Mouse (Mus musculus) neural tube, embryonic 11.5 days (tissue): ENCODE data around the gene Aff2. TPM values are rescaled to one million over a fixed set of nuclear protein-coding genes. Genes with fewer than 3 reads are reported as not detected.

Source experiments
- ATAC-seq: fragments of 200-750 bp; cut with Nextera tagmentation; 2 replicates; pipeline ENCODE4 v1.8.0; 2017; ENCODE audit warnings: moderate number of reproducible peaks, mild to moderate bottlenecking, moderate TSS enrichment, moderate library complexity; ENCODE audit not compliant: insufficient read depth, low FRiP score, low TSS enrichment
- DNase-seq: peaks from one replicate; pipeline ENCODE4 v3.0.0-alpha.2; 2015; ENCODE audit warnings: low spot score
- H3K27ac ChIP-seq: fragments of 300-500 bp; sonication (generic); 2 replicates; pipeline ENCODE4 v1.5.1; 2014; ENCODE audit warnings: low read depth, mild to moderate bottlenecking, low read length
- H3K27me3 ChIP-seq: fragments of 300-500 bp; sonication (generic); 2 replicates; pipeline ENCODE4 v1.6.1; 2014; ENCODE audit warnings: mild to moderate bottlenecking, low read length, mixed read lengths; ENCODE audit not compliant: control insufficient read depth, insufficient read depth
- H3K36me3 ChIP-seq: fragments of 300-500 bp; sonication (generic); 2 replicates; pipeline ENCODE4 v1.6.1; 2014; ENCODE audit warnings: mild to moderate bottlenecking, low read length, moderate library complexity, mixed read lengths; ENCODE audit not compliant: control insufficient read depth, insufficient read depth
- H3K4me1 ChIP-seq: fragments of 300-500 bp; sonication (generic); 2 replicates; pipeline ENCODE4 v1.6.1; 2014; ENCODE audit warnings: low read length, mixed read lengths; ENCODE audit not compliant: control insufficient read depth, insufficient read depth
- H3K4me2 ChIP-seq: fragments of 300-500 bp; sonication (generic); 2 replicates; pipeline ENCODE4 v1.6.1; 2014; ENCODE audit warnings: low read depth, mild to moderate bottlenecking, moderate library complexity
- H3K4me3 ChIP-seq: fragments of 300-500 bp; sonication (generic); 2 replicates; pipeline ENCODE4 v1.5.1; 2014; ENCODE audit warnings: low read depth, low read length
- H3K9ac ChIP-seq: fragments of 300-500 bp; sonication (generic); 2 replicates; pipeline ENCODE4 v1.6.1; 2014; ENCODE audit warnings: mild to moderate bottlenecking, low read length
- H3K9me3 ChIP-seq: fragments of 300-500 bp; sonication (generic); 2 replicates; pipeline ENCODE4 v1.6.1; 2016; ENCODE audit warnings: low read length; ENCODE audit not compliant: control insufficient read depth
- WGBS: fragments of 180-500 bp; shearing (Covaris S2); extraction: QIAGEN DNeasy Blood & Tissue Kit; methylation state at CpG from one replicate; pipeline ENCODE4 v1.1.7; 2014; 5-methylcytosine and 5-hydroxymethylcytosine counted together
- polyA plus RNA-seq: library from polyadenylated mRNA; unstranded; fragments of >200 nt; fragmentation: Nextera tagmentation; extraction: Ambion mirVana; gene quantifications from 2 replicates; pipeline ENCODE4 v1.2.1, GENCODE M21; 2014

The Aff2 gene
- polyA plus RNA-seq, 1 experiment from 2014 or later = 12.7 TPM

GRCm38 (mm10) chrX:69415043-69415442 lies 54.9 kb downstream of the Aff2 start:
- Histone ChIP-seq H3K27me3 (no peaks in the 10 kb centered on the region), H3K4me3 (no peak overlapping the region), H3K36me3 (no peaks in the 10 kb centered on the region), H3K9ac (no peak overlapping the region), H3K27ac (no peak overlapping the region), H3K4me1 (no peaks in the 10 kb centered on the region), H3K4me2 (no peak overlapping the region), H3K9me3 (no peaks in the 10 kb centered on the region)
- DNase-seq (no peak), ATAC-seq (no peak)
- 59% methylated on average over 1 of the region's 1 CpGs for WGBS

GRCm38 (mm10) chrX:69438422-69438821 lies 78.3 kb downstream of the Aff2 start:
- 69% methylated on average over 3 of the region's 3 CpGs for WGBS
- no peaks in the 10 kb centered on the region for H3K36me3 ChIP-seq
- H3K4me3 ChIP-seq = no peak overlapping the region
- H3K9ac ChIP-seq = no peak overlapping the region
- H3K9me3 ChIP-seq = no peaks in the 10 kb centered on the region
- no peak overlapping the region for H3K4me2 ChIP-seq
- no peaks in the 10 kb centered on the region for H3K27me3 ChIP-seq
- no peak overlapping the region for H3K27ac ChIP-seq
- no peaks in the 10 kb centered on the region for H3K4me1 ChIP-seq
- ATAC-seq (no peak), DNase-seq (no peak)

GRCm38 (mm10) chrX:69441937-69442336 lies 81.8 kb downstream of the Aff2 start:
- Histone ChIP-seq H3K4me1 (no peaks in the 10 kb centered on the region), H3K4me2 (no peak overlapping the region), H3K27me3 (no peaks in the 10 kb centered on the region), H3K27ac (no peak overlapping the region), H3K9ac (no peak overlapping the region), H3K9me3 (no peaks in the 10 kb centered on the region), H3K36me3 (no peaks in the 10 kb centered on the region), H3K4me3 (no peak overlapping the region)
- DNase-seq (no peak), ATAC-seq (no peak)

GRCm38 (mm10) chrX:69460896-69461295 lies 100.8 kb downstream of the Aff2 start:
- Histone ChIP-seq H3K4me1 (no peaks in the 10 kb centered on the region), H3K9ac (no peak overlapping the region), H3K36me3 (no peaks in the 10 kb centered on the region), H3K27ac (no peak overlapping the region), H3K4me2 (no peak overlapping the region), H3K27me3 (no peaks in the 10 kb centered on the region), H3K9me3 (no peaks in the 10 kb centered on the region), H3K4me3 (no peak overlapping the region)
- WGBS = 78% methylated on average over 2 of the region's 2 CpGs
- no peak for DNase-seq
- no peak for ATAC-seq

- Histone ChIP-seq H3K36me3 (no peaks in the 10 kb centered on the region), H3K27me3 (no peaks in the 10 kb centered on the region), H3K9me3 (no peaks in the 10 kb centered on the region), H3K4me2 (no peak overlapping the region), H3K27ac (no peak overlapping the region), H3K9ac (no peak overlapping the region), H3K4me1 (no peaks in the 10 kb centered on the region), H3K4me3 (no peak overlapping the region)
- ATAC-seq (no peak), DNase-seq (no peak)
- WGBS = 87% methylated on average over 3 of the region's 3 CpGs
These were observed 142.0 kb downstream of the Aff2 start for GRCm38 (mm10) chrX:69502061-69502460.

GRCm38 (mm10) chrX:69518040-69518575 lies 158.0 kb downstream of the Aff2 start:
- Histone ChIP-seq H3K4me3 (no peak overlapping the region), H3K27me3 (no peaks in the 10 kb centered on the region), H3K36me3 (no peaks in the 10 kb centered on the region), H3K4me1 (no peaks in the 10 kb centered on the region), H3K27ac (no peak overlapping the region), H3K4me2 (no peak overlapping the region), H3K9ac (no peak overlapping the region), H3K9me3 (no peaks in the 10 kb centered on the region)
- no peak for ATAC-seq
- no peak for DNase-seq
- 78% methylated on average over 6 of the region's 6 CpGs for WGBS

- Histone ChIP-seq H3K4me1 (no peaks in the 10 kb centered on the region), H3K4me2 (no peak overlapping the region), H3K27ac (no peak overlapping the region), H3K9me3 (no peaks in the 10 kb centered on the region), H3K4me3 (no peak overlapping the region), H3K9ac (no peak overlapping the region), H3K36me3 (no peaks in the 10 kb centered on the region), H3K27me3 (no peaks in the 10 kb centered on the region)
- ATAC-seq = no peak
- 78% methylated on average over 1 of the region's 1 CpGs for WGBS
- no peak for DNase-seq
These were observed 180.7 kb downstream of the Aff2 start for GRCm38 (mm10) chrX:69540811-69541210.

- Histone ChIP-seq H3K4me2 (no peak overlapping the region), H3K4me1 (no peaks in the 10 kb centered on the region), H3K27me3 (no peaks in the 10 kb centered on the region), H3K9me3 (no peaks in the 10 kb centered on the region), H3K27ac (no peak overlapping the region), H3K36me3 (no peaks in the 10 kb centered on the region), H3K4me3 (no peak overlapping the region), H3K9ac (no peak overlapping the region)
- 94% methylated on average over 2 of the region's 2 CpGs for WGBS
- no peak for DNase-seq
- no peak for ATAC-seq
These were observed 219.9 kb downstream of the Aff2 start for GRCm38 (mm10) chrX:69579903-69580459.

GRCm38 (mm10) chrX:69608793-69609192 lies 248.7 kb downstream of the Aff2 start:
- Histone ChIP-seq H3K4me3 (no peak overlapping the region), H3K27ac (no peak overlapping the region), H3K4me1 (no peaks in the 10 kb centered on the region), H3K9ac (no peak overlapping the region), H3K9me3 (no peaks in the 10 kb centered on the region), H3K27me3 (no peaks in the 10 kb centered on the region), H3K4me2 (no peak overlapping the region), H3K36me3 (no peaks in the 10 kb centered on the region)
- no peak for ATAC-seq
- DNase-seq = no peak
